Mouse (Mus musculus) CD4-positive, CD25-positive, alpha-beta regulatory T cell, adult 2 months (primary cell): ENCODE measurements at regions not wholly inside any gene's neighbourhood (a gene's known extent, or its start where the extent isn't known, plus 50 kb on each side); places are given as distances from the start of the nearest gene placed in this dataset.

Source experiments
- DNase-seq: peaks from one replicate; pipeline ENCODE4 v3.0.0-alpha.2; 2012; ENCODE audit warnings: low read depth, low spot score

DNA sequence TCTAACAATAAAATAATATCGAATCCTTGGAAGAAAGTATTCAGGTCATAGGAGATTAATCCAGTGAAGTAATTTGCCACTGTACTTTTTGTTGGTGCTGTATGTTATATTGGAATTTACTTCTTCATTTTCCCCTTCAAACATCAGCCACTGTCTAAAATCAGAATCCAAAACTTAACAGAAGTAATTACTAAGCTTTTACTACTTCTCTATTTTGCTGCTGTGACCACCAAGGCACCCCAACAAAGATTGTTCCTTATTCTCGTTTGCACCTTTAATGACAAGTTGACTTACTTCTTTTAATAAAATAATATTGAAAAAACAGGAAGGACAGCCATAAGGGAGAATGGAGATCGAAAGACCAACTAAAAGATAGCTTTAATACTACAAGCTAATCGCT, 1130.1 kb upstream of the Cited2 start:
- DNase-seq = no peak

DNA sequence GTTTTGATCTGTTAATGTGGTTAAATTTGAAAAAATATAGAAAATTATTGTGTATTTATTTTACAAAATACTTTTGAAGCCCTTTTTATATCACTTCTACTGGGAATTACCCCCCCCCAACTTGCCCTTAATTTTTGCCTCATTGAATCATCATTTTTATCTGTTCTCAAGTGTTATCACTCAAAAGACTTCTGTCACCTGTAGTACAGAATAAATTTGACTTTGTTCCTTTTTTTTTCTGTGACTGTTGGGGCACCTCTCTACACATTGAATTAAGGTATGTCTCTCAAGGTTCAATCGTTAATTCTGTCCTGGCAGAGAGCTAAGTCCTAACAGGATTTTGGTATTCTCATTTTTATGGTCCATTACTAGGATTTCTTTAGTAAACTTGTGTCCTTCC, 1123.0 kb upstream of the Cited2 start:
- no peak for DNase-seq

DNA sequence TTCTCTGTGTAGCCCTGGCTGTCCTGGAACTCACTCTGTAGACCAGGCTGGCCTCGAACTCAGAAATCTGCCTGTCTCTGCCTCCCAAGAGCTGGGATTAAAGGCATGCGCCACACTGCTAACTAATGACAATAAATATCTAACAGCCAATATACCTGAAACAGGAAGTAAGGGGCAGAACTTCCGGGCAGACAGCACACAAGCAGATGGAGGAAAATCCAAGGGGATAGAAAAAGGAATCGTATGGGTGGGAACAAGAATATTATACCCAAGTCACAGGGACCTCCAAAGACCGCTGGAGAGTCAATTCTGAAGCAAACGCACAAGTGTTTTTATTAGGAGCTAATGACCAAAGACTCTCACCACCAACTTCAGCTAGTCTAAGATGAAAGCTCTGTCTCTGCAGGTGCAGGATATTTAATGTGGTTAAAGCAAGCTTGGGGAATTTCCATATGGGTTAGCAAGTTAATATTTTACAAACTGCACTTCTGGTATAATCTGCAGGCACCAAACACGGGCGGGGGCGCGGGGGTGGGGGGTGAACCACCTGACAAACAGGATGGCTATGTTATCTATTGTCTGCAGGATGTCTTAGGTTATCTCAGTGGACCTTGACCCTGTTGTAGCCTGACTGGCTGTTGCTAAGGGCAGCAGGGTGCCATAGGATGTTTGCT, 1122.3 kb upstream of the Cited2 start:
- DNase-seq = peak; percentile 45

DNA sequence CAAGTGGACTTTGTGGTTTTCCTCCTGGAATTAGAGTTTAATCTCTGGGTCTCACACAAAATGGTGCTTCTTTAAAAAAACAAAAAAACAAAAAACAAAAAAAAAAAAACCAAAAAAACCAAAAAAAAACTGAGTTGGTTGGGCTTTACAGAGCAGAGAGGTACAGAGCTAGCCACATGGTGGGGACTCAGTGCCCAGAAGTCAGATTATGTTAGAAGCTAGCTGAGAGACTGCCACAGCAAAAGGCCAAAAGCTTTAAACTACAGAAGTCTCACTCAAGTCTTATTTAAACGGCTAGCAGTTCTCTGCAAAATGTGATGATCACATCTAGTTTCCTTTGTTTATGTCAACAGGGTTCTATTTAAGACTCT, 1121.8 kb upstream of the Cited2 start:
- DNase-seq = peak; percentile 1

DNA sequence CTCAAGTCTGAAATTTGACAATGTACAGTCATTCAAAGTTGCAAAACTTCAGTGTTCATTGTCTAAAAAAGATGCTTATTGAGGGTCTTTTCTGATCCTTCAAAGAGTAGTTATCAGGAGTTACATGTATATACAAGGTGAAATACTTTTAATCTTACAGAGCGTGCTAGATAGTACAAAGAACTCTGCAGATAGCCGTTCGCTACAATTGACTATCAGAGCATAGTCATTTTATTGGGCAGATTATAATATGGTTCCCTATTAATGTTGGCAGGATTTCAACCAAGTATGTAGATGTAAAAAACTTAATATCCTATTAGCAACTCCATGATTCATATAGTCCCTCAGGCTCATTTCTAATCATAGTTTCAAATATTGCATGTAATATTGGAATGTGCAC, 1114.7 kb upstream of the Cited2 start:
- DNase-seq = no peak

DNA sequence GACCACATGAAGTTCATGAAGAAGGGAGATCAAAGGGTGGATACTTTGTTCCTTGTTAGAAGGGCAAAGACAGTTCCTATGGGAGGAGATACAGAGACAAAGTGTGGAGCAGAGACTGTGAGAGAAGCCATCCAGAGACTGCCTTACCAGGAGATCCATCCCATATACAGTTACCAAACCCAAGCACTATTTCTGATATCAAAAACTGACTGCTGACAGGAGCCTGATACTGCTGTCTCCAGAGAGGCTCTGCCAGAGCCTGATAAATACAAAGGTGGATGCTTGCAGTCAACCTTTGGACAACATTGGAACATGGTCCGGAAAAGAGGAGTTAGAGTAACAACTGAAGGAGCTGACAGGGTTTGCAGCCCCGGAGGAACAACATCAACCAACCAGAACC, 1104.3 kb upstream of the Cited2 start:
- DNase-seq = no peak

DNA sequence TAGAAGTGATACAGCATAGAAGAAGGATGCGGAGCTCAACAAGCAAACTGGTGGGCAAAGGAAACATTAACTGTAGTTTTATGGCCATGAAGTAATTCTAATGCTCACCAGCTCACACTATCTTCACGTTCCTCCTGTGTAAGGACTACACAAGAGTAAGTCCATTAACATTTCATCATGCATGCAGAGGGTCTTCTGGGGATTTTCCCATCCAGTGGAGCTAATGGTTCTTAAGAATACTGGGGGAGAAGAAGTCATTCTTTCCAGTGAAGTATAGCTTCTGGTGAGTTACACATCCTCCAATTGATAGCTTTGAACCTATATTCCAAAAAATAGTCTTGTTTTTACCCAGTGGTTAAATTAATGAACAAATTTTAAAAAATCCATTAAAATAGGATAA, 1103.4 kb upstream of the Cited2 start:
- no peak for DNase-seq

DNA sequence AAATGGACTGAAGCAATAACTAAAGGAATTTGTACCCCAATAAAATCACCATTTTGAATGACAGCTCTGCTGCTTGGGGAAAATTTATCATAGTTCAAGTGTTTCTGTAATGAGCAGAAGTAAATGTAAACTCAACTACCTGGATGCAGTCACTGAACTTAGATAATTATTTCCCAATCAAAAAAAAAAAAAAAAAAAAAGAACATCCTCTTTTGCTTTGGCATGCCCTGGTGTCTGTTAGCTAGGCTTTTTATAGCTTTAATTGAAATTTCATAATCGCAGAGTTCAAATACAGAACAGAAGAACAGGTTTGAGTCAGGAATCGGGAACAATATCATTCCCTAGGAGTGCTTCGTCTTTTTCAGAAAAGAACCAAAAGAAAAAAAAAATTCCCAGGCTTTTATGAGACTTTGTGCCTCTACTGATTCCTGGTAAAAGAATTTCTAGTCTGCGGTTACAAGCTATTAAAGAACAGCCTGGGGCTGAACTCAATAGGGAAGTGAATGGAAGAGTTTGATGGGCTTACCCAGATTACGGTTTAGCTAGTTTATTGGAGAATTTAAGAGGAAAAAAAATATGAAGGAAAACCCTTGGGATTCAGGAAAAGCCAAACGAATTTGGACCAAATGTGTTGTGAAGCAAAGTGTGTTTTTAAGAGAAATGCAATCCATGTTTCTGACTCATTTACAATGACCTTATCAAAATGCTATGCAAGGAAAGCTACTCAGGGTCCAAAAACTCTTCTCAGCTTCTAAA, 1102.0 kb upstream of the Cited2 start:
- DNase-seq = no peak

DNA sequence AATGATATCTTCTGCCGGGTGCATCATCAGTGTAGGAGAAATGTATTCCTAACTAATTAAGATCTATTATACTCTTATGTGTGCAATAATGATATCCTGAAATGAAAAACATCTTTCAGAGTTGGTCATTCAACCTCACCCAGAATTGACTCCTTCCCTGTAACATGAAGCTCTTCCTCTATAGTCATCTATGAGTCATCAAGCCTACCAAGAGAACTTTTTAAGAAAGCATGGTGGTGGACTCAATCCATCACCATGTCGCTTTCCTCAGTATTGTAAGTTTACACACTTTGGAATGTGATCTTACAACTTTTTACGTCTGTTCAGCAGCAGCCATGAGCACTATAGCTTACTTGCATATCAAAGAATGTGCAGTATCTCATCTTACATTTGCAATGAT, 1100.2 kb upstream of the Cited2 start:
- DNase-seq = no peak

DNA sequence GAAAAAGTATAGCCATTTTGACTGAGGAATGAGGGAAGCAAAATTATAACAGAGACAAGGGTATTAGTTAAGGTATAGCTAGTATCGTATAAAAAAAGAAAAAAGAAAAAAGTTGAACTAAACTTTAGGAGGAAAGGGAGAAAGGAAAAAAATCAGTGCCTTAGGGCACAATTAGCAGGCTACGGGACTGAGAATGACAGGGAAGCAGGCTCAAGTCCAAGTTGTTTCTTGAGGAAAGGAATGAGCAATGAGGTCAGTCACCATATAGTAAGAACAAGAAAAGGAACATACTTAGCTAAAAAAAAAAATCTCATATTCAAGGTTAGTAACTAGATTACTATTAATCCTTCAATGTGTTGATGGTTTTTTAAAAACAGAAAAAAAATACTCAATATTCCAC, 1089.8 kb upstream of the Cited2 start:
- no peak for DNase-seq

DNA sequence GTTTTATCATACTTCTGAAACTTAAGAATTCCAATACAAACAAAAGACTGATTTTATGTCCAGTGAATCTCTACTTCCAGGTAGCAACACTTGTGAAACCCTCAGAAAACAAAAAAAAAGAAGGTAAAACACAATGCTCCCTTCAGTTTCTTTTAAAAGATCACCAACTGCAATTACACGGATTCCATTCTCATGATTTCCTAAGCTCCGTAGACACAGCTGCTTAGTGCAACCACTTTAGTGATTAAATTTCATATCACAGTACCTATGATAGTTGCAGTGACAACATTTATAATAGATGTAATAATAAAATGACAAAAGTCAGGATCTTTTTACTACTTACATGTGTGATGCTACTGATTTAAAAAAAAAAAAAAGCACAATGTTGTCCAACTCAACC, 1087.6 kb upstream of the Cited2 start:
- no peak for DNase-seq

DNA sequence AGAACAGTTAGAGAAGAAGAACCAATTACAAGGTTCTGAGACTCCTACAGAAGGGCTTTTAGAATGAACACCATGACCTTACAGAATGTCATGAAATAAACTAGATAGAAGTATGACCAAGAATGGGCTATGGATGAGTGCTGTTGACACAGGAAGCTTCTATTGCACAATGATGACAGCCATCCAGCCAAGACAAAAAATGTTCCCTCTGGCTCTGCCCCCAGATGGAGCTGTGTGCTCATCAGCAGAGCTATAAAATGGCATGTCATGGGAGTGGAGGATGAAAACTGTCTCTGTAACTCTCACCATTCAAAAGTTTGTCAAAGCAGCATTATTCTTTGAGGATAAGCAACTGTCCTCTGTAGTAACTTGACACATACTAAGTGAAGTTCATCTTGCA, 1086.0 kb upstream of the Cited2 start:
- peak; percentile 16 for DNase-seq

DNA sequence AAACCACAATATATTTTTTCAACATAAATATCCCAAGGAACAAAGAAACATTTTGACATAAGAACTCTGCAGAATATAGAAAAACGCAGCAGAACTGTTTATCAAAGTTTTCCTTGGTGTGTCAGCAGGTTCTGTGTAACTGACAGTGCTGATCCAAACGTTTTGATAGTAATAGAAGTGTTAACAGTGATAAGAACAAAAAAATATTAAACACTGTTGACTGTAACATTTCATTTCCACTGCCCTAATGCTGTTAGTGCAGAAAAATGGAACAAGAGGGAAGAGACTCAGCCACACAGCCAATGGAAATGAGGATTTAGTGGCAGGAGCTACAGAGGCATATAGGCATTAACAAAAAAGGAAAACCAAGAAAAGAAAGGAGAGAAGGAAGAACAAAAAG, 1084.9 kb upstream of the Cited2 start:
- DNase-seq = no peak

DNA sequence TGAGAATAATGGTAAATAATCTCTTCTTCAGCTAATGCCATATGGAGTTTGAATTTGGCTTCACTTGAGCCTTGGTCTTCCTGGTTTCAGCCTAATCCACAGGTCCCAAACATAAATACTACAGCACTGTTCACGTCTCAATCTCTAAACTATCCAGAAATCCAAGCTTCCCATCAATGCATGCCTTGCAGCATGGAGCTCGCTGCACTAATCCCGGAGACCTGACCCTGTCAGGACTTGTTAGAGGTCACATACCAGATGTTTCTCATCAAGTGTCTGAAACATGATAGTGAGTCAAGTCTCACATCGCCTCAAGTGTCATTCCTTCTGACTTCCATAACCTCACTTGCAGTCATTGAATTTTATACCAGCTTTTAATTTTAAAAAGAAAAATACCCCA, 1082.9 kb upstream of the Cited2 start:
- no peak for DNase-seq

DNA sequence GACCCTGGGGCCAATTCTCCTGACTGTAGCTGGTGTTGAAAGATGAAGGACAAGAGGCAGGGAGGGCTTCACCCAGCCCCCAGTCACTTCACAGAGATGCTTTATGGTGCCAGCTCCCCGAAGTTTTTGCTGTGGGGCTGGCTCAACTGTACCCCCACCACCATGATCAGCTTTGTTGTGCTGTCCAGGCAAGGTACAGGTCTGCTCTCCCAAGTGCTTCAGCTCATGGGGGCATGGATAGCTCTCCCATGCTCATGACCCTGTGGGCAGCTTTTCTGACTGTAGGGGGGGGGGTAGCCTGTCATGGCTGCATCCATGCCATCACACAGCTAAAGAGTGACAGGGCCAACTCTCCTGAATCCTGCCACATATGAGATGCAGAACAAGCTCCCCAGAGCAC, 1072.9 kb upstream of the Cited2 start:
- no peak for DNase-seq

DNA sequence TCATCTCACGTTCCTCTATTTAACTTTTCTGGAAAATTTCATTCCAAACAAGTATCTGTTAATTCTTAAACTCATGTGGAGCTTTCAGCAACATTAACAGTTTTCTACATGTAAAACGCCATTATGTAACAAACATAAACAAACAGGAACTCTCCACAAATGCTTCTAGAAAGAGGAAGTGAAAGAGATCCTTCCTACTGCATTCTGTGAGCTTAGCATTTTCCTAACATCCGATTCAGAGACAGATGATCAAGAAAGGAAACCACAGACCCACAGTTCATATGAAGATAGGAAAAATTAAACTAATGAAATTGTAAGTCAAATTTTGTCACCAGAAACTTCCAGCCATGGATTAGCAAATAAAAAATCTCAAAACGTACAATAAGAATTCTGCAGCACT, 1070.6 kb upstream of the Cited2 start:
- no peak for DNase-seq

DNA sequence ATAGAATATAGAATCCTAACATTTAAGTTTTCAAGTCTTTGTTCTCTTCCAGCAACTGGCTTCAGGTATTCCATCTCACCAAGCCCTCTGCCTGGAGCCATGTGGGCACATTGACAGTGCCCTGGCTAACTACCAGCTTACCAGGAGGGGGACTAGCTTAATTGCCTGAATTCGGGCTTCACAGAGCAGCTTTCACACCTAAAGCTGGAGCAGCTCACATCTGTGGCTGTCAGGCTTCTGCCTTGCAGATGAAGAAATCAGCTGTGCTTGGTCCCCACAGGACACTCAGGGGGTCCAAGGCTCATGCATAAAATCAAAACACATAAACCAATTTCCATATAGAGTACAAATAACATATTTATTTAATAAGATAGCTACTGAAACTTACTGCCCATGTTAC, 1058.5 kb upstream of the Cited2 start:
- no peak for DNase-seq

DNA sequence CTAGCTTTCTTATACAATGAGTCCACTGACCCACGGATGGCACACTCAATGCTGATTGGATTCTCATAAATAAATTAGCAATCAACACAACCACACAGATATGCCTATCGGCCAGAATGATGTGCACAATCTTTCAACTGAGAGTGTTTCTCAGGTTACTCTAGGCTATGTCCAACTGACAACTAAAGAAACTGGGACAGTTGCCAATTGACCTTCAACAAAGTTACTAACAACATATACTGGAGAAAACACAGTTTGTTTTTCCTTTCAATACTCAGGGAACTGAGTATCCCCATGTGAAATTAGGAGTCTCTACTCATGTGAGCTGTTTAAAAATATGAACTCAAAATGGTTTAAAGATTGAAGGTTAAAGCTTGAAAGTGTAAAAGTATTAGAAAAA, 1052.7 kb upstream of the Cited2 start:
- DNase-seq = no peak

DNA sequence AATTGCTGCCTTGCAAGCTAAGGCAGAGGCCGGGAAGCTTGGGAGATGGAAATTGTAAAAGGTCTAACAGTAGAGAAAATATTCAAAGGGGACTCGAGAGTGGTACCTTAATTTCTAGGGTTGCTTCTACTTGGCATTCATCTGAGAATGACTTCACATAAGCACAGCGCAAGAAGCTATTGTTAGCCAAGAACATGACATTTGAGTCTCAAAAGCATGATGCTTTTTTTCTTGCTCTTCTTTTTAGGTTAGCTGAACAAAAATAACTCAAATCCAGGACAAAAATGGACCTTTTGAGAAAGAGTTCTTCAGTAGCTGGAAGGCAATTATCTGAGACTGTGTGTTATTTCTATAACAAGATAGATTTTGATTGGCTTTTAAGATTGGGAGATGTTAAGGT, 1042.0 kb upstream of the Cited2 start:
- DNase-seq = no peak

DNA sequence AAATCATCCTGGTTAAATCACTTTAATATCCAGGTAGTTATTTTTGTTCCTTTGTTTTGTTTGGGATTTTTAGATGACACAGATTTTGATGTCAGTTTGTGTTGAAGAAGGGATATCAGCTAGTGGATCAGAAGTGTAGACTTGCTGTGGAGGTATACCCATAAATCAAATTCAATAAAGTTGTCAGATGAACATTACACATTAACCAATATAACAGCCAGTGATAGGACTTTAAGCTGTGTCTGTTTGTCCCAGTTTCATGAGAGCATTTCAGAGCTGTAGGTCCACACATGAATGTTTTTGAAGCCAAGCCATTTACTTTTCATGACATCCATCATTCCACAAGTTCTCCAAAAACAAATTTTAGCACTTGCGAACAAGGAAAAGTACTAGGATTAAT, 1037.7 kb upstream of the Cited2 start:
- DNase-seq = no peak

DNA sequence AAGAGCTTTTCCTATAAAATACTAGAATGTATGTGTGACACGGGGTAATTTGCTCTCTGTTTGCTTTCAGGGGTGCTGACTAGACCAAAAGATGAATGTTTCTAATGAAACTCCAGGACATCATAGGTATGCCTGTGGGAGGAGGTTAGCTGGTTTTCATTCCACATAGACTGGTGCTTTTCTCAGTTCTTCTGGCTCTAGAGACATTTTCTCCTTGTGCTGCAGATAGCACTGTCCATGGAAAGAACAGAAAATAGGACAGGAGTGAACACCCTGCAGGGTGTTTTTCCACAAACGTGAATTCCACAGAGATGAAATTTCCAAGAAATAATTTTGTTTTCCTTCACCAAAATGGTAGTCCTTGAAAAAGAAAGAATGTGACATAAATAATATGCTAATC, 1016.0 kb upstream of the Cited2 start:
- no peak for DNase-seq

DNA sequence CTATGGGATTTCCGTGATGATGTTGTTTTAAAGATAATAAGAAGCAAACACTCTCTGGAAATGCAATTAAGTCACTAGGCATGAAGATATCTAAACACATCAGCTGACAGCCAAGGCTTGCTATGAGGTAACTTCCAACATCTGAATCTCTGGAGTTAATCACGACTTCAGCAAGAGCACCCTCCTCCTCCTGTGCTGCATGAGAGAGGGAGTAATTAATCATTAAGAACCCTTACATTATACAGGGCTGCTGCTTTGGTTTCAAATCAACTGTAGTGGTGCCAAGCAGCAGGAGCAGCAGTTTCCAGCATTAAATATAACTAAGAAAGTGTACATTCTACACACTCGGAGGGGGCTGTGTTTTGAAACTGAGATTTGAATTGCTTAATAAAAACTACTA, 1009.9 kb upstream of the Cited2 start:
- no peak for DNase-seq

DNA sequence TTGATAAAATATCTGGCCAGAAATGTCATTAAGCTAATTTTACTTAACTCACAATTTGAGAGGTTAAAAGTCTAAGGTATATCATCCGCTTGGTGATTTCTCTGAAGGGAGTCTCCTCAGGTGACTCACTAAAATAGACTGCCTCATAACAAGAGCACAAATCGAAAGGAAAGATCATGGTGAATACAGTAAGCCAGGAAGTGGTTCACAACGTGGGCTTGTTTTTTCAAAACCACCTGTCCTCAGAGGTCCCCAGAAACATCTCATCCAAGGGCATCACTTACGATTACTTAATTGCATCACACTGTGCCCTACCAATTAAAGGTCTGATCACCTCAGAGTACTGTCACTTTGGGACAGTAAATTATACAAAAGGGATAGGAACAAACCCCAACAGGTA, 1009.0 kb upstream of the Cited2 start:
- DNase-seq = peak; percentile 43

DNA sequence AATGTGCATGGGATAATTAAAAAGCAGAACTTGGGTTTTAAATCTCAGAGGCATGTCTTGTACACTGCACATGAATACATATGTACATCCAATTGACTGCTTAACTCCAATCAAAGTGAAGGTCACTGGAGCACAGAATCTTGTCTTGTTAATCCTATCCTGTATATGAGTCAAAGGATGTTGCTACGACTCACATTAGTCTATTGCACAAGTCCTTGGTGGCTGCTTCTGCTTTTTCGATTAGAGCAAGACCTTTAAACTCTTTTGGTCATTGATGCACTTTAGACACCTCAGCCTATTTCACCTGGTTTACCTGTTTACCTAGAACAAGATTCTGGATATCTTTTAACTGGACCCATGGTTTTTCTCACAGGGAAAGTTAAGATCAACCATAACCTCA, 1008.5 kb upstream of the Cited2 start:
- no peak for DNase-seq
